Mouse (Mus musculus): Measurements from ENCODE around the gene Sfpq. TPM values are rescaled to one million over a fixed set of nuclear protein-coding genes. Genes with fewer than 3 reads are reported as not detected.

Sfpq gene
- polyA plus RNA-seq, 1 experiment, result 147 TPM

DNA sequence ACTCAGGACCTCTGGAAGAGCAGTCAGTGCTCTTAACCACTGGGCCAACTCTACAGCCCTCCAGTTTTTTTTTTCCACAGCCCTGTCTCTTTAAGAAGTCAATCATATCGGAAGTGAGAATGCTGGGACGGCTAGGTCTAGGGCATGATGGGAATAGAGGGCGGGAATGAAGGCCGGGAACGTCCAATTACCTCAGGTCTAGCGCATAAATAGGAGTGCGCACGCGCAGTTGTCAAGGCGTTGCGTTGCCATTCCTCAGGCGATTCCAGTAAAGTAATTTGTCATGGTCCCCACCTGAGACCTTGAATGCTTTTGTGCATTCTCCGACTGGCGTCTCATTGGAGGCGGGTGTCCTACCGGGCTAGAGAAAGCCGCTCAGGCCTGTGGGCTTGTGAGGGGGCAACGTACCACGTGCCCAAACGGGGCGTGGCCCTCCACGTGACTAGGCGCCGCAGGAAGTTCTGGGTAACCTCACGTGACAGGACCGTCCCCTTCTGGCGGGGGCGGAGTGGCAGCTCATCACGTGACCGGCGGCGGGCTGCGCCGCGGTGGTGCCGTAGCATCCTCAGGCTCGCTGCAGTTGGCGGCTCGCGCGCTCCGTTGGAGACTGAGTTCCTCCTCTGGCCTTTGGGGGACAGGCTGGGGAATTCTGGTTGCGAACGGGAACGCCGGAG lies 55.9 kb downstream of the Sfpq start, which contains the start of gene Zmym6:
Gene Zmym6 (plus strand): TSS at position 509 of the 674 bp plus-strand sequence.
- no peak within 1 kb of the TSS for H3K4me3 ChIP-seq (ENCODE audit: insufficient read depth, poor library complexity, severe bottlenecking)
- H3K79me3 ChIP-seq (ENCODE audit: low read depth), result no peaks in the 10 kb centered on the region
- no peaks in the 10 kb centered on the region for H3K36me3 ChIP-seq (ENCODE audit: control insufficient read depth, insufficient read depth)

DNA sequence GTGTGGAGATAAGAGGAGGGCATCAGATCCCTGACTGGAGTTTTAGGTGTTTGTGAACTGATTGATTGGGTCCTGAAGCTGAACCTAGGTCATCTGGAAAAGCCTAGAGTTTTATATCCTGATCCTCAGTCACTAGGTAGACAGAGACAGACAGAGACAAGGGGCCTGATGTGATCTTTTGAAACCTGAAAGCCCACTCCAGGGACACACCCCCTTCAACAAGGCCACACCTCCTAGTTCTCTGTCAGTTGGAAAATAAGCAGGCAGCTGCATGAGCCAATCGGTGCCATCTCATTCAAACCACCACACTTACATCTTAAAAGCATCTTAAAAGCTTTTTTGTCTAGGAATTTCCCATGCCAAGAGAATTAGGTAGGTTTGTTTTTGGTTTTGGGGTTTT lies 59.7 kb downstream of the Sfpq start:
- TF ChIP-seq MYOD1 (IDR thresholded peaks at IDR 0.05; ENCODE audit: control insufficient read depth, insufficient read length, low read depth) (no peak), CTCF (IDR thresholded peaks at IDR 0.05; ENCODE audit: control insufficient read depth, insufficient read depth, insufficient read length) (no peak), USF1 (IDR thresholded peaks at IDR 0.05; ENCODE audit: low read depth) (no peak)
- no peaks in the 10 kb centered on the region for H3K79me2 ChIP-seq (ENCODE audit: control insufficient read depth, insufficient read depth)
- H3ac ChIP-seq (ENCODE audit: control insufficient read depth, insufficient read length, low read depth), result no peak overlapping the region
- H3K79me3 ChIP-seq (ENCODE audit: low read depth), result no peaks in the 10 kb centered on the region
- H3K4me3 ChIP-seq (ENCODE audit: insufficient read depth, poor library complexity, severe bottlenecking), result no peak overlapping the region
- H3K36me3 ChIP-seq (ENCODE audit: control insufficient read depth, insufficient read depth), result no peaks in the 10 kb centered on the region
- peaks cover 5% of the 10 kb centered on the region for H3K27me3 ChIP-seq (ENCODE audit: control insufficient read depth, insufficient read depth, insufficient read length)

More for the DNA sequence above, 55.9 kb downstream of the Sfpq start, which contains the start of gene Zmym6:
- peaks cover 5% of the 10 kb centered on the region for H3K27me3 ChIP-seq (ENCODE audit: control insufficient read depth, insufficient read depth, insufficient read length)
- H3ac ChIP-seq (ENCODE audit: control insufficient read depth, insufficient read length, low read depth), result no peak within 1 kb of the TSS
- TF ChIP-seq MYOG (IDR thresholded peaks at IDR 0.05; ENCODE audit: control insufficient read depth, extremely low read depth, insufficient read length) (no peak), USF1 (IDR thresholded peaks at IDR 0.05; ENCODE audit: low read depth) (peak; percentile 47), CTCF (IDR thresholded peaks at IDR 0.05; ENCODE audit: control insufficient read depth, insufficient read depth, insufficient read length) (no peak)
- no peaks in the 10 kb centered on the region for H3K79me2 ChIP-seq (ENCODE audit: control insufficient read depth, insufficient read depth)

DNA sequence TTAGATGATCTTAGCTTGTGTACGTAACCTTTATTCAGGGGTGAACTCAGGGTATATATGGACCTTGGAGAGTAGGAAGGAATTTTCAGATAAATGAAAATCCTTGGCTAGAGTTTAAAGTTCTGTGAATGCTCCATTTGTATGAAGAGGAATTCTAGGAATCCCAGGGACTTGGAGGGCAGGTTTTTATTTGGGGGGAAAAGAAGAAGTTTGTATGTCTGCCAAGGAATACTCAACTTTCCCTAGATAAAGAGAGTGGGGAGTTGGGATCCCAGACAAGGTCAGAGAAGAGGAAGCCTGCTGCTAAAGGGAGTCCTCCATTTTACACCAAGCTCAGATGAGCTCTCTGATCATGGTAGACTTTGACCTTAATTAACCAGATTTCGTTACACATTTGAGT lies 62.0 kb downstream of the Sfpq start:
- no peaks in the 10 kb centered on the region for H3K36me3 ChIP-seq (ENCODE audit: control insufficient read depth, insufficient read depth)
- H3K79me3 ChIP-seq (ENCODE audit: low read depth), result no peaks in the 10 kb centered on the region
- no peaks in the 10 kb centered on the region for H3K27me3 ChIP-seq (ENCODE audit: control insufficient read depth, insufficient read depth, insufficient read length)
- TF ChIP-seq MAX (IDR thresholded peaks at IDR 0.05) (no peak), CEBPB (IDR thresholded peaks at IDR 0.05; ENCODE audit: low read depth) (no peak), MYOG (IDR thresholded peaks at IDR 0.05; ENCODE audit: control insufficient read depth, extremely low read depth, insufficient read length) (no peak), FOSL1 (IDR thresholded peaks at IDR 0.05; ENCODE audit: insufficient read depth, low read length, poor library complexity, severe bottlenecking) (no peak), MYOD1 (IDR thresholded peaks at IDR 0.05; ENCODE audit: control insufficient read depth, insufficient read length, low read depth) (no peak), CTCF (IDR thresholded peaks at IDR 0.05; ENCODE audit: control insufficient read depth, insufficient read depth, insufficient read length) (no peak), USF1 (IDR thresholded peaks at IDR 0.05; ENCODE audit: low read depth) (no peak)
- H3K79me2 ChIP-seq (ENCODE audit: control insufficient read depth, insufficient read depth), result no peaks in the 10 kb centered on the region
- no peak overlapping the region for H3K4me3 ChIP-seq (ENCODE audit: insufficient read depth, poor library complexity, severe bottlenecking)
- no peak overlapping the region for H3ac ChIP-seq (ENCODE audit: control insufficient read depth, insufficient read length, low read depth)

DNA sequence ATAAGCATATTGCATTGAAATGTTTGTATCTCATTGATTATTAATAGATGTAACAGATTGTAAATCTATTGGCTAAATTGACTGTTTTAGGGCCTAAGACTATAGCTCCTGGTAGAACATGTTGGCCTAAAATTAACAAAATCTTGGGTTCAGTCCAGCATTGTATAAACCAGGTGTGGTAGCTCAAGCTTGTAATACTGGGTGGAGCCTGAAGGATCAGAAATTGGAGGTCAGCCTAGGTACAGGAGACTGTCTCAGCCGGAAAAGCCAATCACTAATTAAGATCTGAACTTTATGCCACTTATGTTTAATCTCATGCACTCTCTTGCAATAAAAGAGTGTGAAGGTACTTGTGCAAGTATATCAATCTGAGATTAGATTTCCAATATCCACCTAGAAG lies 64.6 kb downstream of the Sfpq start:
- no peaks in the 10 kb centered on the region for H3K36me3 ChIP-seq (ENCODE audit: control insufficient read depth, insufficient read depth)
- TF ChIP-seq USF1 (IDR thresholded peaks at IDR 0.05; ENCODE audit: low read depth), result no peak
- TF ChIP-seq MYOD1 (IDR thresholded peaks at IDR 0.05; ENCODE audit: control insufficient read depth, insufficient read length, low read depth), result no peak
- no peak for TF ChIP-seq CEBPB (IDR thresholded peaks at IDR 0.05; ENCODE audit: low read depth)
- TF ChIP-seq FOSL1 (IDR thresholded peaks at IDR 0.05; ENCODE audit: insufficient read depth, low read length, poor library complexity, severe bottlenecking), result no peak
- TF ChIP-seq MYOG (IDR thresholded peaks at IDR 0.05; ENCODE audit: control insufficient read depth, extremely low read depth, insufficient read length), result no peak
- TF ChIP-seq CTCF (IDR thresholded peaks at IDR 0.05; ENCODE audit: control insufficient read depth, insufficient read depth, insufficient read length), result no peak
- TF ChIP-seq MAX (IDR thresholded peaks at IDR 0.05), result no peak

More for the DNA sequence above, 64.6 kb downstream of the Sfpq start:
- Histone ChIP-seq H3K4me3 (ENCODE audit: insufficient read depth, poor library complexity, severe bottlenecking) (no peak overlapping the region), H3K27me3 (ENCODE audit: control insufficient read depth, insufficient read depth, insufficient read length) (no peaks in the 10 kb centered on the region), H3K79me2 (ENCODE audit: control insufficient read depth, insufficient read depth) (no peaks in the 10 kb centered on the region), H3K79me3 (ENCODE audit: low read depth) (no peaks in the 10 kb centered on the region), H3ac (ENCODE audit: control insufficient read depth, insufficient read length, low read depth) (no peak overlapping the region)

Other genes with a start within 250 kb of the Sfpq start
- 6.7 TPM for gene Zmym4, start 53.2 kb upstream of the Sfpq start, polyA plus RNA-seq (2012; fragmentation: generic; extraction: Trizol)
- 4.1 TPM for gene Zmym1, start 39.8 kb downstream of the Sfpq start, polyA plus RNA-seq (2012; fragmentation: generic; extraction: Trizol)
- not detected for gene Zmym6, start 56.1 kb downstream of the Sfpq start, polyA plus RNA-seq (2012; fragmentation: generic; extraction: Trizol)
- 0.15 TPM for gene Tmem35b, start 102.4 kb downstream of the Sfpq start, polyA plus RNA-seq (2012; fragmentation: generic; extraction: Trizol)
- gene Dlgap3, start 147.9 kb downstream of the Sfpq start, polyA plus RNA-seq (2012; fragmentation: generic; extraction: Trizol), result not detected
- gene Smim12, start 222.5 kb downstream of the Sfpq start, polyA plus RNA-seq (2012; fragmentation: generic; extraction: Trizol), result 60.4 TPM

All from C2C12 (cell line).